Mouse (Mus musculus): Measurements from ENCODE around the gene 1700020D05Rik.

- TF ChIP-seq CTCF (IDR thresholded peaks at IDR 0.05; ENCODE audit: borderline replicate concordance, insufficient read depth, low read depth, low read length) (no peak), POLR2A (IDR thresholded peaks at IDR 0.05; ENCODE audit: borderline replicate concordance, insufficient read depth, low read length) (no peak)
Measured at GRCm38 (mm10) chr19:5538786-5539185, 35.2 kb upstream of the 1700020D05Rik start.
